Mouse (Mus musculus): ENCODE data around the gene Cmss1. TPM values are rescaled to one million over a fixed set of nuclear protein-coding genes. Genes with fewer than 3 reads are reported as not detected.

Cmss1 gene
- polyA plus RNA-seq, 1 experiment: 14.1 TPM

DNA sequence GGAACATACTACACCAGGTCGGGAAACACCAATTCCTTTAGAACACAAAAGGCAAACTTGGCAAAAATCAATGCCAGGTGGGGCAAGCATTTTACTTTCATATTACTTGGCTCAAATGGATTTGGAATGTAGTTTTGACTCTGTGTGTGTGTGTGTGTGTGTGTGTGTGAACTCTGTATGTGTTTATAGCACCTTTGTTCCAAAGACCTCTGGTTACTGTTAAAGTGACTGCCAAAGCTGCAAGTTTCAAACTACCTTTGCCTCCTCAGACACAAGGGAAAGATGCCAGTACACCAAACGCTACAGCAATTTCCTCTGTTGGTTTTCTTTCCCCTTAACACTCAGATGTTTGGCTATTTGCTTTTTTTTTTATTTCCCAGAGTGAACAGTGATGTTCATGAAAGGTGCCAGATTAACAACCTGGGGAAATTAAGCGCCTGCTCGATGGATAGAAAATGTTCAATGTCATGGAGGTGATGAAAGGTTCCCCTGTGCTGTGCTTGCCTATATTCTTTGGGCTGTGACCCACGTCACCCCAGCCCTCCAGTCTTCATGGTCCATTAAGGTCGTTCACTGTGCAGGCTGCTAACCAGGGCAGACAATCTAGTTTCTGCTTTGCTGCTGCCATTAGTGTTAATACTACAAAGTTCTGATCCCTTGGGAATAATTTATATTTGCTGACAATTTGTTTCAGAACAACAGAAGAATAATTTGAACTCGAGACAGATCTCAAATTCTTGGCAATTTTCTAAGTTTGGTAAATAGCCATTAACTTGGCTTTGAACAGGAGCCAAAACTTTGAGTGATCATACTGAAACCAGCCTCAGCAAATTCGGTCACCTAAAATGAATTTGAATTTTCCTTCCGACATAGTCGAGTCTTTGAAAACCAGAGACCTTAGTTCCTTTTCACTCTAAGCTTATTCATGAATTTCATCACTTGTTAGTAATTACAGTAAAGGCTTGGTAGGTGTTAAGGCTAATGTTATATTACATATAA is 161.3 kb downstream of the Cmss1 start:
- Histone ChIP-seq H3K4me3 (ENCODE audit: low read depth, low read length) (no peak overlapping the region), H3K27me3 (ENCODE audit: control insufficient read depth, insufficient read depth, low read length, poor library complexity, severe bottlenecking) (no peaks in the 10 kb centered on the region), H3K4me1 (ENCODE audit: control insufficient read depth, insufficient read depth, low read length) (no peaks in the 10 kb centered on the region), H3K9me3 (replicated peaks; ENCODE audit: control insufficient read depth, insufficient read depth, low read length, poor library complexity, severe bottlenecking) (no peaks in the 10 kb centered on the region), H3K36me3 (ENCODE audit: control insufficient read depth, insufficient read depth, low read length, poor library complexity, severe bottlenecking) (no peaks in the 10 kb centered on the region), H3K27ac (ENCODE audit: insufficient read depth, low read length) (no peak overlapping the region), H3K9ac (ENCODE audit: low read depth, poor library complexity, severe bottlenecking) (no peak overlapping the region)
- no peak for TF ChIP-seq CTCF (IDR thresholded peaks at IDR 0.05; ENCODE audit: low read depth, low read length)
- TF ChIP-seq EP300 (IDR thresholded peaks at IDR 0.05; ENCODE audit: insufficient read depth, low read depth, low read length): no peak
- TF ChIP-seq POLR2A (IDR thresholded peaks at IDR 0.05; ENCODE audit: insufficient read depth, low read length): no peak

- TF ChIP-seq CTCF (IDR thresholded peaks at IDR 0.05; ENCODE audit: low read depth, low read length) (no peak), POLR2A (IDR thresholded peaks at IDR 0.05; ENCODE audit: insufficient read depth, low read length) (no peak), EP300 (IDR thresholded peaks at IDR 0.05; ENCODE audit: insufficient read depth, low read depth, low read length) (no peak)
- Histone ChIP-seq H3K36me3 (ENCODE audit: control insufficient read depth, insufficient read depth, low read length, poor library complexity, severe bottlenecking) (no peaks in the 10 kb centered on the region), H3K9ac (ENCODE audit: low read depth, poor library complexity, severe bottlenecking) (no peak overlapping the region), H3K27me3 (ENCODE audit: control insufficient read depth, insufficient read depth, low read length, poor library complexity, severe bottlenecking) (no peaks in the 10 kb centered on the region), H3K9me3 (replicated peaks; ENCODE audit: control insufficient read depth, insufficient read depth, low read length, poor library complexity, severe bottlenecking) (no peaks in the 10 kb centered on the region), H3K27ac (ENCODE audit: insufficient read depth, low read length) (no peak overlapping the region), H3K4me1 (ENCODE audit: control insufficient read depth, insufficient read depth, low read length) (peaks cover 2% of the 10 kb centered on the region), H3K4me3 (ENCODE audit: low read depth, low read length) (no peak overlapping the region)
These were observed 165.8 kb downstream of the Cmss1 start for GRCm38 (mm10) chr16:57440706-57441437.

GRCm38 (mm10) chr16:57439206-57439605 is 167.5 kb downstream of the Cmss1 start:
- TF ChIP-seq EP300 (IDR thresholded peaks at IDR 0.05; ENCODE audit: insufficient read depth, low read depth, low read length) (no peak), CTCF (IDR thresholded peaks at IDR 0.05; ENCODE audit: low read depth, low read length) (no peak), POLR2A (IDR thresholded peaks at IDR 0.05; ENCODE audit: insufficient read depth, low read length) (no peak)
- Histone ChIP-seq H3K27ac (ENCODE audit: insufficient read depth, low read length) (no peak overlapping the region), H3K4me3 (ENCODE audit: low read depth, low read length) (no peak overlapping the region), H3K36me3 (ENCODE audit: control insufficient read depth, insufficient read depth, low read length, poor library complexity, severe bottlenecking) (no peaks in the 10 kb centered on the region), H3K9me3 (replicated peaks; ENCODE audit: control insufficient read depth, insufficient read depth, low read length, poor library complexity, severe bottlenecking) (no peaks in the 10 kb centered on the region), H3K9ac (ENCODE audit: low read depth, poor library complexity, severe bottlenecking) (no peak overlapping the region), H3K27me3 (ENCODE audit: control insufficient read depth, insufficient read depth, low read length, poor library complexity, severe bottlenecking) (no peaks in the 10 kb centered on the region), H3K4me1 (ENCODE audit: control insufficient read depth, insufficient read depth, low read length) (peaks cover 2% of the 10 kb centered on the region)

- TF ChIP-seq CTCF (IDR thresholded peaks at IDR 0.05; ENCODE audit: low read depth, low read length) (no peak), POLR2A (IDR thresholded peaks at IDR 0.05; ENCODE audit: insufficient read depth, low read length) (no peak), EP300 (IDR thresholded peaks at IDR 0.05; ENCODE audit: insufficient read depth, low read depth, low read length) (no peak)
- Histone ChIP-seq H3K36me3 (ENCODE audit: control insufficient read depth, insufficient read depth, low read length, poor library complexity, severe bottlenecking) (no peaks in the 10 kb centered on the region), H3K9ac (ENCODE audit: low read depth, poor library complexity, severe bottlenecking) (no peak overlapping the region), H3K9me3 (replicated peaks; ENCODE audit: control insufficient read depth, insufficient read depth, low read length, poor library complexity, severe bottlenecking) (no peaks in the 10 kb centered on the region), H3K27ac (ENCODE audit: insufficient read depth, low read length) (no peak overlapping the region), H3K4me1 (ENCODE audit: control insufficient read depth, insufficient read depth, low read length) (peaks cover 2% of the 10 kb centered on the region), H3K4me3 (ENCODE audit: low read depth, low read length) (no peak overlapping the region), H3K27me3 (ENCODE audit: control insufficient read depth, insufficient read depth, low read length, poor library complexity, severe bottlenecking) (no peaks in the 10 kb centered on the region)
These were observed 168.4 kb downstream of the Cmss1 start for GRCm38 (mm10) chr16:57438288-57438685.

- Histone ChIP-seq H3K27ac (ENCODE audit: insufficient read depth, low read length) (no peak overlapping the region), H3K4me3 (ENCODE audit: low read depth, low read length) (no peak overlapping the region), H3K9ac (ENCODE audit: low read depth, poor library complexity, severe bottlenecking) (no peak overlapping the region), H3K9me3 (replicated peaks; ENCODE audit: control insufficient read depth, insufficient read depth, low read length, poor library complexity, severe bottlenecking) (no peaks in the 10 kb centered on the region), H3K4me1 (ENCODE audit: control insufficient read depth, insufficient read depth, low read length) (peaks cover 2% of the 10 kb centered on the region), H3K36me3 (ENCODE audit: control insufficient read depth, insufficient read depth, low read length, poor library complexity, severe bottlenecking) (no peaks in the 10 kb centered on the region), H3K27me3 (ENCODE audit: control insufficient read depth, insufficient read depth, low read length, poor library complexity, severe bottlenecking) (no peaks in the 10 kb centered on the region)
- TF ChIP-seq EP300 (IDR thresholded peaks at IDR 0.05; ENCODE audit: insufficient read depth, low read depth, low read length): no peak
These were observed 169.0 kb downstream of the Cmss1 start for GRCm38 (mm10) chr16:57437523-57438287.

Measured in ES-Bruce4 (cell line).